Mouse (Mus musculus): ENCODE results near the gene Rai1. TPM values are rescaled to one million over a fixed set of nuclear protein-coding genes. Genes with fewer than 3 reads are reported as not detected.

Rai1 gene
- polyA plus RNA-seq, 1 experiment: 123 TPM

- no peak overlapping the region for H3K4me3 ChIP-seq (ENCODE audit: insufficient read depth, low read depth, low read length)
- WGBS: 75% methylated on average over 6 of the region's 6 CpGs
- TF ChIP-seq POLR2A (IDR thresholded peaks at IDR 0.05; ENCODE audit: insufficient read depth, low read depth, low read length): no peak
- no peak for TF ChIP-seq CTCF (IDR thresholded peaks at IDR 0.05; ENCODE audit: insufficient read depth, low read depth, low read length)
- peaks cover 13% of the 10 kb centered on the region for H3K4me1 ChIP-seq (ENCODE audit: control insufficient read depth, insufficient read depth, low read length)
- H3K27ac ChIP-seq (ENCODE audit: insufficient read depth, low read depth, low read length): no peak overlapping the region
Observed at GRCm38 (mm10) chr11:60102664-60103063, 2.1 kb upstream of the Rai1 start.

GRCm38 (mm10) chr11:60103567-60103966 is 1.2 kb upstream of the Rai1 start:
- TF ChIP-seq POLR2A (IDR thresholded peaks at IDR 0.05; ENCODE audit: insufficient read depth, low read depth, low read length) (no peak), CTCF (IDR thresholded peaks at IDR 0.05; ENCODE audit: insufficient read depth, low read depth, low read length) (no peak)
- 94% methylated on average over 7 of the region's 7 CpGs for WGBS
- no peak overlapping the region for H3K4me3 ChIP-seq (ENCODE audit: insufficient read depth, low read depth, low read length)
- H3K4me1 ChIP-seq (ENCODE audit: control insufficient read depth, insufficient read depth, low read length): peaks cover 23% of the 10 kb centered on the region
- no peak overlapping the region for H3K27ac ChIP-seq (ENCODE audit: insufficient read depth, low read depth, low read length)

- H3K4me3 ChIP-seq (ENCODE audit: insufficient read depth, low read depth, low read length): peak overlapping the region; percentile 94
- H3K4me1 ChIP-seq (ENCODE audit: control insufficient read depth, insufficient read depth, low read length): peaks cover 35% of the 10 kb centered on the region
- peak overlapping the region; percentile 93 for H3K27ac ChIP-seq (ENCODE audit: insufficient read depth, low read depth, low read length)
- TF ChIP-seq POLR2A (IDR thresholded peaks at IDR 0.05; ENCODE audit: insufficient read depth, low read depth, low read length) (peak; percentile 36; the same call in 1 of the 2 replicates), CTCF (IDR thresholded peaks at IDR 0.05; ENCODE audit: insufficient read depth, low read depth, low read length) (0 out of 2 replicates have a peak, but pooled peaks have one; percentile 5)
- WGBS: under 1% methylated on average over 88 of the region's 88 CpGs
Observed at GRCm38 (mm10) chr11:60105593-60106542, 1.1 kb downstream of the Rai1 start.

GRCm38 (mm10) chr11:60106543-60107110 is 1.8 kb downstream of the Rai1 start:
- H3K4me3 ChIP-seq (ENCODE audit: insufficient read depth, low read depth, low read length): peak overlapping the region; percentile 94
- no peak for TF ChIP-seq CTCF (IDR thresholded peaks at IDR 0.05; ENCODE audit: insufficient read depth, low read depth, low read length)
- TF ChIP-seq POLR2A (IDR thresholded peaks at IDR 0.05; ENCODE audit: insufficient read depth, low read depth, low read length): 0 out of 2 replicates have a peak, but pooled peaks have one; percentile 4
- peak overlapping the region; percentile 93 for H3K27ac ChIP-seq (ENCODE audit: insufficient read depth, low read depth, low read length)
- H3K4me1 ChIP-seq (ENCODE audit: control insufficient read depth, insufficient read depth, low read length): peaks cover 35% of the 10 kb centered on the region
- WGBS: 4% methylated on average over 14 of the region's 14 CpGs

GRCm38 (mm10) chr11:60107449-60107848 is 2.6 kb downstream of the Rai1 start:
- Histone ChIP-seq H3K4me1 (ENCODE audit: control insufficient read depth, insufficient read depth, low read length) (peaks cover 36% of the 10 kb centered on the region), H3K4me3 (ENCODE audit: insufficient read depth, low read depth, low read length) (no peak overlapping the region), H3K27ac (ENCODE audit: insufficient read depth, low read depth, low read length) (peak overlapping the region; percentile 68)
- WGBS: 65% methylated on average over 3 of the region's 3 CpGs
- no peak for TF ChIP-seq POLR2A (IDR thresholded peaks at IDR 0.05; ENCODE audit: insufficient read depth, low read depth, low read length)
- no peak for TF ChIP-seq CTCF (IDR thresholded peaks at IDR 0.05; ENCODE audit: insufficient read depth, low read depth, low read length)

GRCm38 (mm10) chr11:60108631-60109172 is 3.9 kb downstream of the Rai1 start:
- Histone ChIP-seq H3K27ac (ENCODE audit: insufficient read depth, low read depth, low read length) (0 out of 2 replicates have a peak overlapping the region, but pooled peaks have one; percentile 68), H3K4me1 (ENCODE audit: control insufficient read depth, insufficient read depth, low read length) (peaks cover 43% of the 10 kb centered on the region), H3K4me3 (ENCODE audit: insufficient read depth, low read depth, low read length) (no peak overlapping the region)
- TF ChIP-seq POLR2A (IDR thresholded peaks at IDR 0.05; ENCODE audit: insufficient read depth, low read depth, low read length) (no peak), CTCF (IDR thresholded peaks at IDR 0.05; ENCODE audit: insufficient read depth, low read depth, low read length) (no peak)
- 65% methylated on average over 5 of the region's 5 CpGs for WGBS

- H3K4me3 ChIP-seq (ENCODE audit: insufficient read depth, low read depth, low read length): no peak overlapping the region
- WGBS: 65% methylated on average over 5 of the region's 5 CpGs
- TF ChIP-seq CTCF (IDR thresholded peaks at IDR 0.05; ENCODE audit: insufficient read depth, low read depth, low read length): no peak
- no peak for TF ChIP-seq POLR2A (IDR thresholded peaks at IDR 0.05; ENCODE audit: insufficient read depth, low read depth, low read length)
- peaks cover 51% of the 10 kb centered on the region for H3K4me1 ChIP-seq (ENCODE audit: control insufficient read depth, insufficient read depth, low read length)
- no peak overlapping the region for H3K27ac ChIP-seq (ENCODE audit: insufficient read depth, low read depth, low read length)
Observed at GRCm38 (mm10) chr11:60110386-60110785, 5.6 kb downstream of the Rai1 start.

- TF ChIP-seq CTCF (IDR thresholded peaks at IDR 0.05; ENCODE audit: insufficient read depth, low read depth, low read length) (no peak), POLR2A (IDR thresholded peaks at IDR 0.05; ENCODE audit: insufficient read depth, low read depth, low read length) (no peak)
- Histone ChIP-seq H3K4me3 (ENCODE audit: insufficient read depth, low read depth, low read length) (no peak overlapping the region), H3K4me1 (ENCODE audit: control insufficient read depth, insufficient read depth, low read length) (peaks cover 52% of the 10 kb centered on the region), H3K27ac (ENCODE audit: insufficient read depth, low read depth, low read length) (no peak overlapping the region)
- WGBS: 92% methylated on average over 2 of the region's 2 CpGs
Observed at GRCm38 (mm10) chr11:60111576-60111975, 6.8 kb downstream of the Rai1 start.
